Mouse (Mus musculus) induced T-regulatory cell, adult 2 months (primary cell): ENCODE data around the gene Fam184b.
A peak's percentile ranks its signal among the peaks of the same experiment; 100 is the strongest.

Experiments
- DNase-seq: peaks from one replicate; pipeline ENCODE4 v3.0.0-alpha.2; 2012; ENCODE audit warnings: low read depth

Gene Fam184b

GRCm38 (mm10) chr5:45513511-45513910, 125.9 kb downstream of the Fam184b start:
- no peak for DNase-seq

DNA sequence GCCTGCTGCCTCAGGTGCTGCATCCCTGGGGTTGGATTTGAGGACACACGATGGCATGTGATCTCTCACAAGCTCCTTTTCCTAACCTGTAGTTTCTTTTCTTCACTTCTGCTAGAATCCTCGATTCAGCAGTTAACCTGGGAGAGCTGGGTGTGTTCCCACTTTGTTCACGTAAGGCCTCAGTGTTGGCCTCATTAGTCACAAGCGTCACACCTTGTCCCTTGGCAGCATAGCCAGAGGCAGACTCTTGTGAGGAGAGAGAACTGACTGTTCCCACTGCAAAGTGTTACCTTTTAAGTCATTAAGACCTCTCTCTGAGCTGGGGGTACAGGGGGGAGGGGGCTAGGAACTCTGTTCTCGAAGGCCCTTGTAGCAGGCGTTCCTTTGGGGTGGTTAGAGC, 126.5 kb downstream of the Fam184b start:
- DNase-seq: no peak

GRCm38 (mm10) chr5:45510071-45510470, 129.3 kb downstream of the Fam184b start:
- no peak for DNase-seq

DNA sequence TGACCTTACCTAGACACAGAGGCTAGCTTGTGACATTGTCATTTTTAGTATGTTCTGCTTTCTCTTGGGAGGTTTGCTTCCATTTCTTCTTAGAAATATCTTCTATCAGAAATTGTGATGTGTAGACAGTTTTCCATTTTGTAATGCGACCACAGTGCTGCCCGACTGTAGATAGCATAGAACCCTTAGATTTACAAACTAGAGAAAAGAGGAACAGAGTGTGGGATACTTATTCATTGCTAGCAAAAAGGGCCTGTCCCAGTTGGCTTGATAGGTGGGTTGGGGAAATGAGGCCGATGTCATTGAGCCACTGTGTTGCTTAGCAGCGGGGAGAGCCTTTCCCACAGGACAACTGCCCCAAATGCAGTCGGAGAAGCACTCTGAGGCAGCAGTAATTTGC, 141.8 kb downstream of the Fam184b start:
- no peak for DNase-seq

DNA sequence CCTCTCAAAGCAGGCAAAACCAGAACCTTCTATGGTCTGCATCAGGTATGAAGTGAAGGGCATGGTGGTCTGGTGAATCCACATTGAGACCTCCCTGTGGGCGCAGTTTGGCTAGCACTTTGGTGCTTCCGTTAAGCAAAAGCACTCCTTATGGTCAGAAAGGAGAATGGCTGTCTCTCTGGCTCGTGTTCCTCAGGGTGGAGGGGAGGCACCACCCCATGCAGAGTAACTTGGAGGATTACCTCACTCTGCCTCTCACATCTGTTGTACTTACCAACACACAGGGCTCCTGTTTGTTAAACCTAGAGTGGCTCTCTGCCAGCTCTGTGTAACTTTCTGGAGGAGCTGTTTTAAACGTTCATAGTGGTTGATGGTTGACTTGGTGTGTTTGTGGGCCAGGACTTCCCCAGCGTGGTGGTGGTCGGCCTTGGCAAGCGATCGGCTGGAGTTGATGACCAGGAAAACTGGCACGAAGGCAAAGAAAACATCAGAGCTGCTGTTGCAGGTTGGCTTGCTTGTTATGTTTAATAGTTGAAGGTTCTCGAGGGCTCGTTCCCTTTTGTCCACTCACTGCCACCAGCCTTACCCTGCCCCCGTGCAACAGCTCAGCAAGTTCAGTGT, 142.4 kb downstream of the Fam184b start:
- DNase-seq: no peak

- no peak for DNase-seq
Measured at GRCm38 (mm10) chr5:45496479-45496878, 142.9 kb downstream of the Fam184b start.

DNA sequence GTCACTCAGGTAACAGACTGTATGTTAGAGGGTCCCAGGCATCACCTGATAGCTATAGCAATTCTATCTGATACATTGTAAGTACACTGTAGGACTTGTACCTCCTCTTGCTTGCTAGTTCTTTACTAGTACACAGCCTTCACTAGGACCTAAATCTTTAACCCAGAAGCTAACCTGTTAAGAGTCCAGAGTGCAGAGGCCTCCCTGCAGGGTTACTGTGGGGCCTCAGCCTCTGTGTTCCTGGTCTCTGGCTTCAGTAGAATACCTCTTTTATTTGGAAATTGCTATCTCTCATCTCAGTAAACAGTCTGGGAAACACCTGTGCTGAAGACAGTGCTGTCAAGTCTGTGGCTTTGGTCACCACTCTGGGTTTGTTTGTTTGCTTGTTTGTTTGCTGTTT, 143.4 kb downstream of the Fam184b start:
- DNase-seq: no peak

- no peak for DNase-seq
Measured at GRCm38 (mm10) chr5:45495429-45495975, 143.9 kb downstream of the Fam184b start.

- peak; percentile 18 for DNase-seq
Measured at GRCm38 (mm10) chr5:45494093-45494755, 145.2 kb downstream of the Fam184b start.

DNA sequence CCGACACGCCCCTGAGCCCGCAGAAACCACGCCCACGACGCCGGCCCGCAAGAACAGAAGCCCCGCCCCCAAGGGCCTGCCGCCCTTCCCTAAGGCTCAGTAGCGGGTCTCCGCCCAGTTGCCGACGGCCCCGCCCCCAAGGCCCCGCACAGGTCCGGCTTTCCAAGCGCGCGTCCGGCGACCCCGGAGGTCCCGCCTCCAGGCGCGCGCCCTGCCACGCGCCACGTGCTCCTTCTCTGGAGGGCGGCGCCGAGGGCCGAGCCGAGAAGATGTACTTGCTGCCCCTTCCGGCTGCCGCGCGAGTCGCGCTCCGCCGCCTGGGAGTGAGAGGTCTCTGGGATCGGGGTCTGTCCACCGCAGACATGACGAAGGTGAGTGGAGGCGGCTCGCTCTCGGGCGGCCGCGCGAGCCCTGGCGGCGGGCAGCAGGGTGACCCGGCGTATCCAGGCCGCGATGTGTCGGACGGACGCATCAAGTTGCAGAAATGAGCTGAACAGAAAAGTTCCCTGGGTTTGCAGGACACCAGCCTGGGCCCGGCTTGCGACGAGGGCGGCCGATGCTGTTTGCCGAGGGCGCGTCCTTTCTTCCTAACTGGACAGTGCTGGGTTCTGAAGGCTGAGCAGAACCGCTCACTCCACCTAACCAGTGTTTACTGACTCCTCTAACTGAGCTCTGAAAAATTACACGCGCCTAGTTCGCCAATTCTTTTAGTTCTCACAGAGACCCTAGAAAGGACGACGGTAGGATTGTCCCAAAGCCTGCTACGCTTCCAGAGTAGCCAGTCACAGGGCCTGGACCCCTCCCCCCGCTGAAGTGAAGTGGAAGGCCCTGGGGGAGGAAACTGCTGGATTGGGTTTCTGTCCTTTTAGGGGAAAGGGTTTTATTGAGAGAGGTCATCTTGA, 146.0 kb downstream of the Fam184b start, which contains the start of gene Lap3:
TSS of gene Lap3 (plus strand) at position 184 of the 902 bp plus-strand sequence.
- peak; percentile 97 for DNase-seq

DNA sequence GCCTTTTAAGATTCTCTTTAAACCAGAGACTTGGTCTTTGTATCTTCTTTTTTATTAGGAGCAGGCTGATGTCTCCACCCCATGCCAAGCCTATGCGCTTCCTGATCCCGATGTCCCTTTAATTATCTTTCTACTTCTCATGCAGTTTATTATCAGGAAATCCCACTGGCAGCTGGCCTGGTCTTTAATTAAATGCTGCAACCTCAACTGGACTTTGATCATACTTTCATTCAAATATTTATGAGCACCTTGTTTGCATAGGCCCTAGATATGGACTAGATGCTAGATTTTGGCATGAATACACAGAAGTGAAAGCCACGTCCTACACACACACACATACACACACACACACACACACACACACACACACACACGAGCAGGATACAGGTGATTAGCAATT, 147.6 kb downstream of the Fam184b start:
- DNase-seq: no peak

DNA sequence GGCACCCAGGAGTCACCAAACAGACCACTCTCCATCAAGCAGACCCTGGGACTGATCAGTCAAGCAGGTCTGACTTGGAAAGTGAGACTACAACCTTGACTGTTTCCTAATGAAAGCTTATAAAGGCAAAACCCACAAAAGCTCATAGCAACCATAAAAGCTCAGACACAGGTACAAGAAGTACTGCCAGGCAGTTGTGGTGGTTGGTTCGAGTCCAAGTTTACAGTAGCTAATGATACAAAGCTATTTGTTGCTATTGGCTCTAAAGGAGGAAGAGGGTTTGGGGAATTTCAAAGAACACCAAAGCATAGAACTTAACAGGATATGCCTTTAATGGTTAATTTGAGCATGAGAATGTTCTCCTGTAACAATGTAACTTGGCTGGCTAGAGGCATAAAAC, 155.8 kb downstream of the Fam184b start:
- no peak for DNase-seq

DNA sequence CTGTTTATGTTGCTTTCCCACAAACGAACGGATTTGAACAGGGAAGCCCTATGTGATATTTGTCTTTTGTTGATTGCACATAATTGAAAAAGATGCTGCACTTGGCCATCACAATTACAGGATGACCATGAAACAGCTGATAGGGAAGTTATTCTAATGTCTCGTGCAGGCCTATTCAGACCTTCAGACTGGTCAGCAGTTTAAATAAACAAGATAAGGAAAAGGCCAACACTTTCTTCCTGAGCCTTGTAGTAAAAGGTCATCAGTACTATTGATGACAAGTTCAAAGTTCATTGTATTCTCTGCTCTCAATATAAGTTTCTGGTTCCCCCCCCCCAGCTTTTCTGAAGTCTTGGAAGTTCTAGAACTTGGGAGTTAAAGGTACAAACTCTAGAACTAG, 156.8 kb downstream of the Fam184b start:
- DNase-seq: no peak

GRCm38 (mm10) chr5:45481125-45481524, 158.3 kb downstream of the Fam184b start:
- no peak for DNase-seq

- no peak for DNase-seq
Measured at GRCm38 (mm10) chr5:45480066-45480465, 159.3 kb downstream of the Fam184b start.
